Mouse (Mus musculus) forebrain, embryonic 15.5 days (tissue): ENCODE data around the gene Morn2. TPM values are rescaled to one million over a fixed set of nuclear protein-coding genes. Genes with fewer than 3 reads are reported as not detected.
"Not testable (repeated sequence)": the region's sequence is repeated elsewhere in the genome, so short reads cannot be mapped to it uniquely, and the experiment has no call there.

ENCODE experiments used
- ATAC-seq: fragments of 200-750 bp; cut with Nextera tagmentation; replicated peaks from 2 replicates; pipeline ENCODE4 v1.8.0; 2017; ENCODE audit warnings: mild to moderate bottlenecking, moderate TSS enrichment, moderate library complexity
- H3K27ac ChIP-seq: fragments of 300-500 bp; sonication (generic); replicated peaks from 2 replicates; pipeline ENCODE4 v1.5.1; 2015; ENCODE audit warnings: mild to moderate bottlenecking, inconsistent platforms
- H3K27me3 ChIP-seq: fragments of 300-500 bp; sonication (generic); 2 replicates; pipeline ENCODE4 v1.6.1; 2015; ENCODE audit warnings: inconsistent platforms
- H3K36me3 ChIP-seq: fragments of 300-500 bp; sonication (generic); 2 replicates; pipeline ENCODE4 v1.6.1; 2015; ENCODE audit warnings: mild to moderate bottlenecking, inconsistent platforms
- H3K4me1 ChIP-seq: fragments of 300-500 bp; sonication (generic); 2 replicates; pipeline ENCODE4 v1.6.1; 2015; ENCODE audit warnings: inconsistent platforms
- H3K4me2 ChIP-seq: fragments of 300-500 bp; sonication (generic); replicated peaks from 2 replicates; pipeline ENCODE4 v1.6.1; 2015; ENCODE audit warnings: mild to moderate bottlenecking, inconsistent platforms
- H3K4me3 ChIP-seq: fragments of 300-500 bp; sonication (generic); 2 replicates; pipeline ENCODE4 v1.5.1; 2015; ENCODE audit warnings: mild to moderate bottlenecking, inconsistent platforms
- H3K9ac ChIP-seq: fragments of 300-500 bp; sonication (generic); replicated peaks from 2 replicates; pipeline ENCODE4 v1.6.1; 2015; ENCODE audit warnings: mild to moderate bottlenecking, inconsistent platforms
- H3K9me3 ChIP-seq: fragments of 300-500 bp; sonication (generic); 2 replicates; pipeline ENCODE4 v1.6.1; 2016; ENCODE audit warnings: inconsistent platforms
- WGBS: fragments of 180-500 bp; shearing (Covaris S2); methylation state at CpG from one replicate; pipeline ENCODE4 v1.1.7; 2015; ENCODE audit warnings: mixed read lengths; 5-methylcytosine and 5-hydroxymethylcytosine counted together
- polyA plus RNA-seq: library from polyadenylated mRNA; unstranded; fragments of >200 nt; fragmentation: Nextera tagmentation; extraction: Ambion mirVana; gene quantifications from 2 replicates; pipeline ENCODE4 v1.2.1, GENCODE M21; 2015

Gene Morn2
- 45.3 and 47.7 TPM in 2 replicates for polyA plus RNA-seq

- Histone ChIP-seq H3K36me3 (no peaks in the 10 kb centered on the region), H3K4me3 (peak within 1 kb of the TSS; percentile 80), H3K4me1 (peaks cover 14% of the 10 kb centered on the region), H3K9me3 (no peaks in the 10 kb centered on the region), H3K9ac (peak within 1 kb of the TSS; percentile 83), H3K27me3 (no peaks in the 10 kb centered on the region), H3K4me2 (peak within 1 kb of the TSS; percentile 56), H3K27ac (peak within 1 kb of the TSS; percentile 92)
- ATAC-seq: peak; percentile 99
- WGBS: under 1% methylated on average over 35 of the region's 35 CpGs
Observed at GRCm38 (mm10) chr17:80290074-80290657, at the start of gene Morn2, which contains the start of gene Dhx57. Morn2 (plus strand) TSS chr17:80290203. Dhx57 (minus strand) TSS chr17:80290476.

GRCm38 (mm10) chr17:80241594-80241993, 48.4 kb upstream of the Morn2 start:
- no peak overlapping the region for H3K9ac ChIP-seq
- H3K27me3 ChIP-seq: no peaks in the 10 kb centered on the region
- 91% methylated on average over 9 of the region's 9 CpGs for WGBS
- H3K4me1 ChIP-seq: no peaks in the 10 kb centered on the region
- no peaks in the 10 kb centered on the region for H3K9me3 ChIP-seq
- H3K27ac ChIP-seq: no peak overlapping the region
- peaks cover 86% of the 10 kb centered on the region for H3K36me3 ChIP-seq
- H3K4me2 ChIP-seq: no peak overlapping the region
- no peak overlapping the region for H3K4me3 ChIP-seq
- no peak for ATAC-seq

DNA sequence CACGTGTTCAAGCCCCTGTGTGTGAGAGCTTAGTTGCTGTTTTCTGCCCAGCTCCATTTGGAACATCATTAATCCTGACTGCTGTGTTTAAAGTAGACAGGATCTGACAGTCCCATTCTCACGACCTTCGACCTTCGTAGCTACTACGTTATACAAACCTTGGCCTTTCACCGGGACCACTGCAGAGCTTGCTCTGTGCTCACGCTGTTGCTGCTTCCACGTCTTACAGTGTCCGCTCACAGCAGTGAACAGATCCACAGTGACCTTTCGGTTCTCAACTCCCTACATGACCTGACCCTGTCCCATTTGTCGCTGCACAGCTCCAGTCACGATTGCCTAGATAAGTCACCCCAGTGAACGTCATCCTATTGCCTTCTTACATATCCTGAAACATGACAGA, 46.9 kb upstream of the Morn2 start:
- Histone ChIP-seq H3K9me3 (no peaks in the 10 kb centered on the region), H3K9ac (no peak overlapping the region), H3K4me1 (no peaks in the 10 kb centered on the region), H3K27me3 (no peaks in the 10 kb centered on the region), H3K36me3 (peaks cover 91% of the 10 kb centered on the region), H3K4me3 (no peak overlapping the region), H3K27ac (no peak overlapping the region), H3K4me2 (no peak overlapping the region)
- WGBS: 88% methylated on average over 13 of the region's 13 CpGs
- no peak for ATAC-seq

DNA sequence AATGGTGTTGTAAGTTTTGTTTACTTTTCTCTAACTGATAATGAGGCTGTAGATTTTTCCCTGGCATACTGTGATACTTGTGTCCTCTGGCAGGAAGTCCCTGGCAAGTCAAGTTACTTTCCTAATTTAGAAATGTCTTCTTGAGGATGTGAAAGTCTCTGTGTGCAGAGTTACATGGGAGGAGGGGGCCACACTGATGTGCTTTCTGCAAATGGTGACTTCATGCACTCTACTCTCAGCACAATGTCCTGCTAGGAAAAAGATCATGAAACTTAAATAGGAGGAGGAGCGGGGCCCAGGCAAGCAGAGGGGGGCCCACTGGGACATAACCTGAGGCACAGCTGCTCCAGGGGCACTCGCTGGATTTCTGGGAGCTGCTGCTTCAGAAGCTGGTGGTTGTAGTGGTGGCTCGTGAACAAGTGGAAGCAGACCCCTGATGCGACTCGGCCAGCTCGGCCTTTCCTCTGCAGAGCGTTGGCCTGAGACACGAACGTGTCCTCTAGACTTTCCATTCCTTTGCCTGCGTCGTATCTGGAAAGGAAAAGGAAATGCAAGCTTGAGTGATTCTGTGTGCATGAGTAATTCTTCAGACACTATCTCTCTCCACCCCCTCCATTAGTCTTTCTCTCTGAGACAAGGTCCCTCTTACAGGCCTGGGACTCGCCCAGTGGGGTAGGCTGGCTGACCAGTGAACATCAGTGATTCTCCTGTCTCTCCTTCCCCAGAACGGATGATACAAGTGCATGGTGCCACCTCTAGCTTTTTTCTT, 37.1 kb upstream of the Morn2 start:
- Histone ChIP-seq H3K4me3 (no peak overlapping the region), H3K4me1 (no peaks in the 10 kb centered on the region), H3K4me2 (no peak overlapping the region), H3K36me3 (peaks cover 93% of the 10 kb centered on the region), H3K9me3 (no peaks in the 10 kb centered on the region), H3K27me3 (no peaks in the 10 kb centered on the region), H3K27ac (no peak overlapping the region), H3K9ac (no peak overlapping the region)
- no peak for ATAC-seq
- 91% methylated on average over 13 of the region's 13 CpGs for WGBS

GRCm38 (mm10) chr17:80254421-80254820, 35.6 kb upstream of the Morn2 start:
- Histone ChIP-seq H3K27ac (no peak overlapping the region), H3K27me3 (no peaks in the 10 kb centered on the region), H3K4me1 (no peaks in the 10 kb centered on the region), H3K4me2 (no peak overlapping the region), H3K9ac (no peak overlapping the region), H3K4me3 (no peak overlapping the region), H3K9me3 (no peaks in the 10 kb centered on the region), H3K36me3 (peaks cover 96% of the 10 kb centered on the region)
- 94% methylated on average over 5 of the region's 5 CpGs for WGBS
- ATAC-seq: no peak

GRCm38 (mm10) chr17:80255208-80255607, 34.8 kb upstream of the Morn2 start:
- H3K27me3 ChIP-seq: no peaks in the 10 kb centered on the region
- H3K4me1 ChIP-seq: no peaks in the 10 kb centered on the region
- H3K27ac ChIP-seq: no peak overlapping the region
- H3K9me3 ChIP-seq: no peaks in the 10 kb centered on the region
- peaks cover 96% of the 10 kb centered on the region for H3K36me3 ChIP-seq
- H3K4me3 ChIP-seq: no peak overlapping the region
- H3K9ac ChIP-seq: no peak overlapping the region
- WGBS: 56% methylated on average over 13 of the region's 13 CpGs
- no peak for ATAC-seq
- no peak overlapping the region for H3K4me2 ChIP-seq

- no peak for ATAC-seq
- Histone ChIP-seq H3K9me3 (no peaks in the 10 kb centered on the region), H3K4me2 (no peak overlapping the region), H3K36me3 (peaks cover 88% of the 10 kb centered on the region), H3K4me3 (no peak overlapping the region), H3K27me3 (no peaks in the 10 kb centered on the region), H3K4me1 (no peaks in the 10 kb centered on the region), H3K9ac (no peak overlapping the region), H3K27ac (no peak overlapping the region)
- 87% methylated on average over 4 of the region's 4 CpGs for WGBS
Observed at GRCm38 (mm10) chr17:80267065-80267464, 22.9 kb upstream of the Morn2 start.

DNA sequence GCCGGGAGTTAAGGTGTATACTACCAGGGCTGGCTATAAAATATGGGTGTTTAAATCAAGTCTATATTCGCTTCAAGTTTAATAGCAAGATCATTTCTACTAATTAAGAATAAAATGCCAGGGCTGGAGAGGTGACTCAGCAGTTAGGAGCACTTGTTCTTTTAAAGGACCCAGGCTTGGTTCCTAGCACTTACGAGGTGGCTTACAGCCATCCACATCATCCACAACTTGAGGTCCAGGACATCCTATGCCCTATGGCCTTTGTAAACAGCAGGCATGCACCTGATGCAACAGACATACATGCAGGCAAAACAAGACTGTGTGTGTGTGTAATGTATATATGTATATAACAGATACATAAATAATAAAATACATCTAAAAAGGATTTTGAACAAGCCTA, 21.9 kb upstream of the Morn2 start:
- WGBS: 94% methylated on average over 3 of the region's 3 CpGs
- H3K9ac ChIP-seq: no peak overlapping the region
- no peak overlapping the region for H3K27ac ChIP-seq
- no peaks in the 10 kb centered on the region for H3K4me1 ChIP-seq
- H3K4me3 ChIP-seq: no peak overlapping the region
- ATAC-seq: no peak
- no peaks in the 10 kb centered on the region for H3K27me3 ChIP-seq
- peaks cover 89% of the 10 kb centered on the region for H3K36me3 ChIP-seq
- no peaks in the 10 kb centered on the region for H3K9me3 ChIP-seq
- no peak overlapping the region for H3K4me2 ChIP-seq

GRCm38 (mm10) chr17:80270622-80271021, 19.4 kb upstream of the Morn2 start:
- not testable (repeated sequence) for H3K4me2 ChIP-seq, H3K9me3 ChIP-seq, H3K27ac ChIP-seq, H3K27me3 ChIP-seq, H3K4me3 ChIP-seq, H3K9ac ChIP-seq, H3K4me1 ChIP-seq, ATAC-seq
- WGBS: 97% methylated on average over 7 of the region's 7 CpGs
- peaks cover 89% of the 10 kb centered on the region for H3K36me3 ChIP-seq

DNA sequence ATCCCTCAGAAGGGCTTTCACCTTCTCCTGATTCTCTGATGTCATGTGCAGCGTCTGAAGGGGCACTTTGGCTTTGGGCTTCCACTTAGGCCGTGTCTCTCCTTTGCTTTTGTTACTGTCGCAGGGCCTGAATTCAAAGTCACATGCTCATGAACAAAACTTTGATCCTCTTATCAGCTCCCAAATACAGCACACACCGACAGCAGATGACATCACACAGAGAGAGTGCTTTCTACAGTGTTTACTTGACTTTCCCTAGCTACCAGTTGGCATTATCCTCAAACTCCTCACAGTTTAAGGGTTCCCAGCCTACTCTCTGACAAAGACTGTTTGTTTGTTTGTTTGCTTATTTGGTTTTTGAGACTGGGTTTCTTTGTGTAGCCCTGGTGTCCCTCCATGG, 11.7 kb upstream of the Morn2 start:
- Histone ChIP-seq H3K27me3 (no peaks in the 10 kb centered on the region), H3K4me2 (no peak overlapping the region), H3K27ac (no peak overlapping the region), H3K9me3 (no peaks in the 10 kb centered on the region), H3K4me1 (no peaks in the 10 kb centered on the region), H3K9ac (no peak overlapping the region), H3K4me3 (no peak overlapping the region), H3K36me3 (peaks cover 72% of the 10 kb centered on the region)
- ATAC-seq: no peak
- WGBS: 89% methylated on average over 4 of the region's 4 CpGs

GRCm38 (mm10) chr17:80279340-80280070, 10.5 kb upstream of the Morn2 start:
- H3K4me3 ChIP-seq: no peak overlapping the region
- H3K27ac ChIP-seq: no peak overlapping the region
- no peak overlapping the region for H3K9ac ChIP-seq
- 94% methylated on average over 8 of the region's 8 CpGs for WGBS
- no peaks in the 10 kb centered on the region for H3K9me3 ChIP-seq
- H3K27me3 ChIP-seq: no peaks in the 10 kb centered on the region
- no peaks in the 10 kb centered on the region; the same call in 1 of the 2 replicates for H3K4me1 ChIP-seq
- ATAC-seq: no peak
- H3K4me2 ChIP-seq: no peak overlapping the region
- H3K36me3 ChIP-seq: peaks cover 59% of the 10 kb centered on the region

DNA sequence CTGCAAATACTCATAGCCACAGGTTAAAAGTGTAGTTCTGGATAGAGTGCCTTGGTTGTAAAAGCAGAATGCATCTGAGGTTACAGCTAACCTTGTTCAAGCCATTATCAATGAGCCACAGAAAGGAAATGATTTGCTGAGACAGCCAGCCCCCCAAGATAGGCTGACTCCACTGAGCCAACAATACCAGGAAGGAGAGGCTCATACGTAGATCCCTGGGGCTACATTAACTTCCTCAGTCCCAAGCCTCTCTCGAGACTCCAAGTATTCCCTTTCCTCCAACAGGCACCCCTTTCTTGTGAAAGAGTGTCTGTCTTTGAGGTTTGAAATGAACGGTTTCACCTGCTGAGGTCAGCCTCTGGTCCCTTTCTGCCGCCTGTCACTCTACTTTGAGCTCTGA, 5.6 kb upstream of the Morn2 start:
- 89% methylated on average over 4 of the region's 4 CpGs for WGBS
- ATAC-seq: no peak
- H3K9me3 ChIP-seq: no peaks in the 10 kb centered on the region

More for the DNA sequence above, 5.6 kb upstream of the Morn2 start:
- H3K27ac ChIP-seq: no peak overlapping the region
- peaks cover 17% of the 10 kb centered on the region for H3K36me3 ChIP-seq
- no peak overlapping the region for H3K4me3 ChIP-seq
- H3K9ac ChIP-seq: no peak overlapping the region
- H3K4me2 ChIP-seq: no peak overlapping the region
- no peaks in the 10 kb centered on the region for H3K27me3 ChIP-seq
- peaks cover 14% of the 10 kb centered on the region for H3K4me1 ChIP-seq
